Mouse (Mus musculus): ENCODE data around the gene Auts2.

- TF ChIP-seq TAL1 (IDR thresholded peaks at IDR 0.05; ENCODE audit: low read length) (no peak), GATA1 (IDR thresholded peaks at IDR 0.05; ENCODE audit: low read length) (no peak)
Observed at GRCm38 (mm10) chr5:131427734-131428413, 1115.3 kb downstream of the Auts2 start.
